Mouse (Mus musculus) kidney, adult 11 months (tissue): ENCODE results near the gene P2rx6.
A peak's percentile ranks its signal among the peaks of the same experiment; 100 is the strongest.
"Not testable (repeated sequence)": the region's sequence is repeated elsewhere in the genome, so short reads cannot be mapped to it uniquely, and the experiment has no call there.

Source experiments
- DNase-seq: peaks from one replicate; pipeline ENCODE4 v3.0.0; 2022

Gene P2rx6

DNA sequence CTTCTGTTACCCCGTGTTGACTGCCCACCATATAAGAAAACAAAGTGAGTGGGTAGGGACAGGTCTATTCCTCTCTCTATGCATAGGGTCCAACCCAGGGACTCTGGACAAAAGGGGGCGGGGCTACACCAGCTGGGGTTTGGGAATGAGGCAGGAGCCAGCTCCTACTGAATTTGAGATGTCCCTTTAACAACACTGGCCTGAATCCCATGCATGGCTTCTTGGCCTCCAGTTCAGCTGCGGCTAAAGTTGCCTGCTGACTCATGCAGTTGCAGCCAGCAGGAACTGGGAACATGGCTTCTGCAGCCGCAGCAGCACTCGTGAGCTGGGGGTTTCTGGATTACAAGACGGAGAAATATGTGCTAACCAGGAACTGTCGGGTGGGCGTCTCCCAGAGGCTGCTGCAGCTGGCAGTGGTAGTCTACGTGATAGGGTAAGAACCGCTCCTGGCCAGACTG, at the start of gene P2rx6:
TSS of gene P2rx6 (plus strand) at position 135 of the 458 bp plus-strand sequence.
- no peak for DNase-seq

- DNase-seq = no peak
Observed at GRCm38 (mm10) chr16:17518910-17519309, 42.8 kb upstream of the P2rx6 start.

- DNase-seq = no peak
Observed at GRCm38 (mm10) chr16:17524156-17524555, 37.5 kb upstream of the P2rx6 start.

DNA sequence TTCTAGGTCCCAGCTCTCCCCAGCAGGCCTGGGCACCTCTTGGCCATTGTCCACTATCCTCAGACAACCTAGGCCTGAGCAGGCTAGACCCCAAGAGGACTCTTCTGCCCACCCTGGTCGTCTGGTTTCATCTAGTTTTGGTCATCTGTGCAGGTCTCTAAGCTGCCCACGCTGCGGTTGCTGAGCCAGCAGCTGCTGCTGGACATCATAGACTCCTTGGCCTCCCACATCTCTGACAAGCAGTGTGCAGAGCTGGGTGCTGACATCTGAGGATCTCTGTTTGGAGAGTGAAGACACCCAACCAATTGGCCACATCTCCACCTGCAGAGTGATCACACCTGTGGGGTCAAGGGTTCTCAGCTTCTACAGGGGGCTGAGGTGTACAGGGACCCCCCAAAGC, 36.2 kb upstream of the P2rx6 start:
- DNase-seq = no peak

- peak; percentile 61 for DNase-seq
Observed at GRCm38 (mm10) chr16:17526223-17526622, 35.5 kb upstream of the P2rx6 start.

DNA sequence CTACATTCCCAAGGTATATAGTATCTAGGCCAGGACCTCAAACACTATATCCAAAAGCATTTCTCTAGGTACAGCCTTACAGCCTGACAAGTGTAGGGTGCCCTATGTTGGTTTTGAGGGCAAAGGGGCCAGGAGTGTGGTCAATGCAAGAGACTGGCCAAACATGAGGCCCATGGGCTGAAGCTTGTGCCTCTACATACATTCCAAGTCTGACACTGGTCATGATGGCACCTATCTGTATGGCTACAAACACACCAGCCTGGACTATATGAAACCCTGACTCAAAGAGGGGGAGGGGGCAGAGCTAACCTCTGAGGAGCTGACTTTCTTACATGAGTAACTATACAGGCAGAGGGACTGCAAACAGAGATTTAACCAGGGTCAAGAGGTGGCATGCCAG, 34.1 kb upstream of the P2rx6 start:
- no peak for DNase-seq

DNA sequence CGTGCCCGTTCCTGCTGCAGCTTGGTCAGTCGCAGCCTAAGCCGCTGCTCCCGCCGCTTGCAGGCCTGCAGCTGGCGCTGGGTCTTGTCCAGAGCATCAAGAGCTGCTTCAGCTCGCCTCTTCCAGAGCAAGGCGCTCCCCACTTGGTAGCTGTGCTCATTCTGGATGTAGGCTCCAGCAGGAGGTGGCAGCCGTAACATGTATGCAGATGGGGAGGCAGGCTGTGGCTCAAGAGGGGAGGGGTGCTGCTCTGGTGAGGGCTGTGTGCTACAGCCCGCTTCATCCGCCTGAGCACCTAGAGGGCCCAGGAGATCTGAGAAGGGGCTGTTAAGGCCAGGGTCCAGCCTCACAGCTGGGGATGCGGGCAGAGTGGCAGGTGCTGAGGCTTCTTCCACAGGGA, 33.4 kb upstream of the P2rx6 start:
- DNase-seq = no peak

GRCm38 (mm10) chr16:17529981-17530586, 31.6 kb upstream of the P2rx6 start:
- peak; percentile 23 for DNase-seq

DNA sequence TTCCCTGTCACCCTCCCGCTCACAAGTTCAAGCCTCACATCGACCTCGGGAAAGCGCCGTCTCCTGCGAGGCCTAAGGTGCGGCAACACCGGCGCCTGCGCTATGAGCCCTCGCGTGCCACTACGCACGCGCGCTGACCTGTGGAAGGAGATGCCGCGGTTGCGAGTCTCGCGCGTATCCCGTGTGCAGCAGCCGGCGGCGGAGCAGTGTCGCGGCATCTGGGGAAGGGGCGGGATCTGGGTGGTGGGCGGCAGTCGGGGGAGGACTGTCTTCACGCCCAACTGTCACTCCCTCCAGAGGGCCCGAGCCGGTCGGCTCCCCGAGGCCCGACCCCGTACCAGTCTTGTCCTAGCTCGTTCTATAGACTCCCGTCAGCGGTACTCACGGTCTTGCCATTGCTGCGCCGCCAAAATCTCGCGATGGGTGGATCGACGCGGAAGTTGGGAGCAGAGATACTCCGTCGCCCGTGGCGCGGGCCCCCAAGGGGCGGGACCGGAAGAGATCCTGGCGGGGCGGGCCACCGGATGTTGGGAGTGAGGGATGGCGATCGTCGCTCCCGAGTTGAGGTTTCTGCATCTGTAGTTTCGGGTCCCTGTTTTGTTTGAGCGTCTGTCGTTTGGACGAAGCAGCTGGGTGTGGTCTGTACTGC, 30.9 kb upstream of the P2rx6 start, which contains the start of gene Thap7:
TSS of gene Thap7 (minus strand) at position 497 of the 649 bp plus-strand sequence.
- DNase-seq = peak; percentile 95

DNA sequence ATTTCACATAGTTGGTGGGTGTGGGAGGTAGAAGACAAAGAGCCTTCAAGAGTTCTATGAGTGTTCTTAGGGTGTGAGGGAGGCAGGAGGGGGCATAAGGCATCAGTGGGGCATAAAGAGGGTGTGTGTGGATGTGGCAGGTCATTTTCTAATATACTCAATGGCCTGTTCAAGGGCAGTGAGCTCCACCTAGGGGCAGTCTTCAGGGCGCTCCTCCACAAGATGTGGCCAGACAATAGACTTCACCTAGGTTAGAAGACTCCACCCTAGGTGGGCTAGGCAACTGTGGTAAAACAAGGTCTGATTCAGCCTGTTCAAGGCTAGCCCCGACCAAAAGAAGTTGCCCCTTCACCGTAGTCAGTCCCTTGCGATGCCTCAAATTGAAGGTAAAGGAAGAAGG, 29.4 kb upstream of the P2rx6 start:
- DNase-seq = peak; percentile 42

- DNase-seq = no peak
Observed at GRCm38 (mm10) chr16:17532676-17533329, 28.9 kb upstream of the P2rx6 start.

DNA sequence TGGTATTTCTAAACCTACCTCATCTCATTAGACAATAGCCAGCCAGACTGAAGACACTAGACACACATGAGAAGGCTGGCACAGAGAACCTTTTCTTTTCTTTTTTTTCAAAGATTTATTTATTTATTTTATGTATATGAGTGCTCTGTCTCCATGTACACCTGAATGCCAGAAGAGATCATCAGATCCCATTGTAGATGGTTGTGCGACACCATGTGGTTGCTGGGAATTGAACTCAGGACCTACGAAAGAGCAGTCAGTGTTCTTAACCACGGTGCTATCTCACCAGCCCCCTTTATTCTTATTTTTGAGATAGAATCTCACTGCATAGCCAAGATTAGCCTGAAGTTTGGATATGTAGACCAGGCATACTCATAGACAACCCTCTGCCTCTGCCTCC, 25.1 kb upstream of the P2rx6 start:
- no peak for DNase-seq

DNA sequence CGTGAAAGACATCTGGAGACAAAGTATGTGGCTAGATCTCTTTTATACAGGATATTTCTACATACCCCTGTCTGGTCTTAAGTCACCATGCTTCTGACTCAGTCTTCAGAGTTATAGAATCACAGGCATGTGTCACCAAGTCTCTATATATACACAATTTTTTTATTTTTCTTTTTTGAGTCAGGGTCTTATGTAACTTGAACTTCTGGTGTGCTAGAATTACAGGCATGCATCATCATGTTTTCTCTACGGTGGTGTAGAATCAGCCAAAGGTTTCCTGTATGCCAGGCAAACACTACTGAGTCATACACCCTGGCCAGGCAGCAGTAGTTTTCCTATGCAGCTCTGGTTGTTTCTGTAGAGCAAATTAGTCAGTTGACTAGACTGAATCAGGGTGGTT, 19.1 kb upstream of the P2rx6 start:
- no peak for DNase-seq

GRCm38 (mm10) chr16:17552837-17553236, 8.8 kb upstream of the P2rx6 start:
- no peak for DNase-seq

GRCm38 (mm10) chr16:17553910-17554685, 7.6 kb upstream of the P2rx6 start:
- DNase-seq = peak; percentile 88

GRCm38 (mm10) chr16:17554702-17555101, 7.0 kb upstream of the P2rx6 start:
- not testable (repeated sequence) for DNase-seq

DNA sequence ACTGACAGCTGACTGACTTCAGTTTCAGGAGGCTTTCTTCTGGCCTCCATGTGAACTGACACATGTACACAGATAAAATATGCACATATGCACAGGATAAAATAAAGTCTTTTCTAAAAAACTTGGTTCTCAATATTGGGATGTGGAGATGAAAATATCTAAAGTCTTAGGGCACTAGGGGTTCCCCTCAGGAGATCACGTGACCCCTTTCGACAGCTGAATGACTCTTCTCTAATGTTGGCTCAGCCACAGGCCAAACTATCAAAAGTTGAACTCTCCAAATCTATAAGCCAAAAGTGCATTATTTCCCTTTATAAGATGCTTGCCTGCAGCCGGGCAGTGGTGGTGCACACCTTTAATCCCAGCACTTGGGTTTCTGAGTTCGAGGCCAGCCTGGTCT, 5.5 kb upstream of the P2rx6 start:
- no peak for DNase-seq

GRCm38 (mm10) chr16:17556907-17557306, 4.8 kb upstream of the P2rx6 start:
- DNase-seq = no peak

DNA sequence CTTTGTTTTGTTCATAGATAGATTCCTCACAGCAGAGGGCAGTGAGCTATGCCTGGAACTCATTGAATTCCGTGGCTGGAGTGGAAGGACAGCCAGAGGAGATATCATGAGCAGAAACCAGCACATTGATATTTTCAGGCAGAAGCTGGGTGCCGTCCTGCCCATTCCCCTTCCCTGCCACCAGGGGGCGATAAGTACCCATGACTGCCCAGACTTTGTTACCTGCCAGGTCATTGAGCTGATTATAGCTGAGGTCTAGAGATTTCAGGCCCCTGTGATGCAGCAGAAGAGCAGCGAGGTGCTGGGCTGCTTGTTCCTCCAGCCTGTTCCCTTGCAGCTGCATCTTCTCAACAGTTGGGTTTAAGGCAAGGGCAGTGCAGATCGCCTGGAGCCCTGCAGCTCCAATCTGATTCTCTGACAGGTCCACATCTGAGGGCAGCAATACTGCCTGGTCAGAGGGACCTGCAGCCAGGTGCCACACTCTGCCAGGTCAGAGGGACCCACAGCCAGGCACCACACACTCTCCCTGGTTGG, 3.7 kb upstream of the P2rx6 start:
- DNase-seq = peak; percentile 49

GRCm38 (mm10) chr16:17558811-17559210, 2.9 kb upstream of the P2rx6 start:
- DNase-seq = no peak

DNA sequence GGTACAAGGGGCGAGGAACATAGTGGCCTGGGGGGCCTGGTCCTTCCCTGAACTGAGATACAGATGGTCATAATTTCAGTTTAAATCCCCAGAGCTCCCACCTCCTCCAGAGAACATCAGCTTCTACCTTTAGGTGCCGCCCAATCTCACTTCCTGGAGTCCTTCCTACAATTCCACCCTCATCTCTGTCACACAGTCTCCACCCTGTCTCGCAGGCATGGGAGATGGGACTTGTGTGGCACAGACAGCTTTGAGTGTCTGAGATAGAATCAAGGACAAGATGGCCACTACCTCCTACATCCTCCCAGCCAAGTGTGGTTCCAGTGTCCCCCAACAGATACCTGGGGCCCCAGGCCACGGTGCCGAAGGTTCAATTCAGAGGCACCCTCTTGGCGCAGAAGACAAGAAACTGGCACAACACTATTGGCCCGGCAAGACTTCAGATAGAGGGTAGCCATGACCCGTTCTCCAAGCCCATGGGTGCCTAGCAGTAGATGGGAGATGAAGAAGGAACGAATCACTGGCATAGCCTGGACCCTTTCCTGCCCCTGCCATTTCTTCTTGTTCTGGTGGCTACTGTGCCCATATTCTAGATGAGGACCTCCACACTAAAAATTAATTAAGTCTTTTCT, 2.2 kb upstream of the P2rx6 start:
- DNase-seq = no peak

- DNase-seq = peak; percentile 29
Observed at GRCm38 (mm10) chr16:17561128-17561750, 446 bp upstream of the P2rx6 start, which contains the start of gene Lrrc74b. Gene Lrrc74b (minus strand): TSS chr16:17561247.
